Mouse (Mus musculus): ENCODE results near the gene Ece1.

Ece1 gene

GRCm38 (mm10) chr4:137911657-137912056 lies 49.6 kb downstream of the Ece1 start:
- no peak for DNase-seq (ENCODE audit: extremely low read depth, insufficient read length, low spot score)

GRCm38 (mm10) chr4:137912768-137913305 lies 50.8 kb downstream of the Ece1 start:
- DNase-seq (ENCODE audit: extremely low read depth, insufficient read length, low spot score), result no peak

- no peak for DNase-seq (ENCODE audit: extremely low read depth, insufficient read length, low spot score)
Observed at GRCm38 (mm10) chr4:137913321-137914057, 51.5 kb downstream of the Ece1 start.

- no peak for DNase-seq (ENCODE audit: extremely low read depth, insufficient read length, low spot score)
Observed at GRCm38 (mm10) chr4:137917591-137917990, 55.6 kb downstream of the Ece1 start.

- DNase-seq (ENCODE audit: extremely low read depth, insufficient read length, low spot score), result no peak
Observed at GRCm38 (mm10) chr4:137918559-137918958, 56.5 kb downstream of the Ece1 start.

- no peak for DNase-seq (ENCODE audit: extremely low read depth, insufficient read length, low spot score)
Observed at GRCm38 (mm10) chr4:137919116-137919515, 57.1 kb downstream of the Ece1 start.

GRCm38 (mm10) chr4:137920005-137920404 lies 58.0 kb downstream of the Ece1 start:
- DNase-seq (ENCODE audit: extremely low read depth, insufficient read length, low spot score), result no peak

- DNase-seq (ENCODE audit: extremely low read depth, insufficient read length, low spot score), result no peak
Observed at GRCm38 (mm10) chr4:137920500-137920961, 58.5 kb downstream of the Ece1 start.

GRCm38 (mm10) chr4:137921510-137921909 lies 59.5 kb downstream of the Ece1 start:
- DNase-seq (ENCODE audit: extremely low read depth, insufficient read length, low spot score), result no peak

GRCm38 (mm10) chr4:137923052-137923451 lies 61.0 kb downstream of the Ece1 start:
- no peak for DNase-seq (ENCODE audit: extremely low read depth, insufficient read length, low spot score)

GRCm38 (mm10) chr4:137925176-137925575 lies 63.1 kb downstream of the Ece1 start:
- no peak for DNase-seq (ENCODE audit: extremely low read depth, insufficient read length, low spot score)

GRCm38 (mm10) chr4:137926161-137926560 lies 64.1 kb downstream of the Ece1 start:
- DNase-seq (ENCODE audit: extremely low read depth, insufficient read length, low spot score), result no peak

- no peak for DNase-seq (ENCODE audit: extremely low read depth, insufficient read length, low spot score)
Observed at GRCm38 (mm10) chr4:137927136-137927535, 65.1 kb downstream of the Ece1 start.

- no peak for DNase-seq (ENCODE audit: extremely low read depth, insufficient read length, low spot score)
Observed at GRCm38 (mm10) chr4:137927741-137928535, 65.9 kb downstream of the Ece1 start.

GRCm38 (mm10) chr4:137928813-137929212 lies 66.8 kb downstream of the Ece1 start:
- no peak for DNase-seq (ENCODE audit: extremely low read depth, insufficient read length, low spot score)

GRCm38 (mm10) chr4:137929341-137930016 lies 67.4 kb downstream of the Ece1 start:
- DNase-seq (ENCODE audit: extremely low read depth, insufficient read length, low spot score), result no peak

- DNase-seq (ENCODE audit: extremely low read depth, insufficient read length, low spot score), result no peak
Observed at GRCm38 (mm10) chr4:137930500-137931008, 68.5 kb downstream of the Ece1 start.

GRCm38 (mm10) chr4:137931009-137931757 lies 69.1 kb downstream of the Ece1 start:
- peak; percentile 61 for DNase-seq (ENCODE audit: extremely low read depth, insufficient read length, low spot score)

GRCm38 (mm10) chr4:137932554-137933178 lies 70.6 kb downstream of the Ece1 start:
- DNase-seq (ENCODE audit: extremely low read depth, insufficient read length, low spot score), result no peak

GRCm38 (mm10) chr4:137933328-137933727 lies 71.3 kb downstream of the Ece1 start:
- no peak for DNase-seq (ENCODE audit: extremely low read depth, insufficient read length, low spot score)
